Mouse (Mus musculus) mammary gland, adult 2 months (tissue): ENCODE data around the gene Hint3. TPM values are rescaled to one million over a fixed set of nuclear protein-coding genes. Genes with fewer than 3 reads are reported as not detected.

Source experiments
- polyA plus RNA-seq: library from polyadenylated mRNA; depleted of rRNA; stranded (reverse); fragments of >200 nt; gene quantifications from 2 replicates; pipeline ENCODE4 v1.2.3, GENCODE M21; 2012; ENCODE audit warnings: low replicate concordance; rRNA removed

Gene Hint3
- polyA plus RNA-seq = 7.7 and 19.0 TPM in 2 replicates

GRCm38 (mm10) chr10:30629513-30629912, at the start of gene Hint3:
Hint3 (minus strand) TSS chr10:30629632.

GRCm38 (mm10) chr10:30600542-30600966, 28.9 kb downstream of the Hint3 start, which contains the start of gene Trmt11:
Trmt11 (minus strand) TSS chr10:30600749.

Other genes with a start within 250 kb of the Hint3 start
- 0.29 and 1.2 TPM in 2 replicates for gene Trmt11, start 28.9 kb downstream of the Hint3 start, polyA plus RNA-seq
- gene Ncoa7, start 173.7 kb upstream of the Hint3 start, polyA plus RNA-seq = 3.0 and 5.3 TPM in 2 replicates
- 3.5 and 3.8 TPM in 2 replicates for gene Hey2, start 213.2 kb upstream of the Hint3 start, polyA plus RNA-seq